Mouse (Mus musculus): ENCODE results near the gene Ptbp1. TPM values are rescaled to one million over a fixed set of nuclear protein-coding genes. Genes with fewer than 3 reads are reported as not detected.

The Ptbp1 gene
- polyA plus RNA-seq, 1 experiment from 2014 or later = 215 TPM

DNA sequence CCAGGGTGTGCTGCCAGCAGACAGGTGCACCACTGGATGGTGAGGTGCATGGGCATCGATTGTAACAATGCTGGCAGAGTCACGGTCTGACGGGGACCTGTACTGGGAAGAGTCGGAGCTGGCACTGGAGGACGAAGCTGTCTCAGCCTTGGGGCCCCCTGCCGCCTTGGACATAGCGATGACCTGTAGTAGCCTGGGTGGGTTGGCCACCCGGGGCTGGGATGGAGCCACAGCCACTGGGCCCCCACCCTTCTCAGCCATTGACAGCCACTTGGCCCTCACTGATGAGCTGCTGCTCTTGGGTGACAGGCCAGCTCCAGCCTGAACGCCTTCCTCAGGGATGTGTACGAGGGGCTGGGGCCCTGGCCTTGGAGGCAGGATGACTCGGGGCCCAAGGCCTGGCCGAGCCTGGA, 11.0 kb downstream of the Ptbp1 start:
- no peaks in the 10 kb centered on the region for H3K9me3 ChIP-seq (ENCODE audit: control insufficient read depth, low read length)
- DNase-seq (ENCODE audit: low spot score) = no peak
- no peak overlapping the region for H3K27ac ChIP-seq (ENCODE audit: low read depth, low read length)
- H3K27me3 ChIP-seq (ENCODE audit: control insufficient read depth, insufficient read depth, low read length) = no peaks in the 10 kb centered on the region
- ATAC-seq (ENCODE audit: insufficient read depth, low FRiP score, low TSS enrichment) = peak; percentile 32
- H3K4me2 ChIP-seq (ENCODE audit: low read depth) = no peak overlapping the region
- no peak overlapping the region for H3K4me3 ChIP-seq (ENCODE audit: low read depth, low read length)
- H3K4me1 ChIP-seq (ENCODE audit: control insufficient read depth, insufficient read depth, low read length) = no peaks in the 10 kb centered on the region
- peaks cover 57% of the 10 kb centered on the region for H3K36me3 ChIP-seq (ENCODE audit: control insufficient read depth, insufficient read depth, low read length)
- no peak overlapping the region for H3K9ac ChIP-seq (ENCODE audit: low read length)
- WGBS = 70% methylated on average over 10 of the region's 12 CpGs

DNA sequence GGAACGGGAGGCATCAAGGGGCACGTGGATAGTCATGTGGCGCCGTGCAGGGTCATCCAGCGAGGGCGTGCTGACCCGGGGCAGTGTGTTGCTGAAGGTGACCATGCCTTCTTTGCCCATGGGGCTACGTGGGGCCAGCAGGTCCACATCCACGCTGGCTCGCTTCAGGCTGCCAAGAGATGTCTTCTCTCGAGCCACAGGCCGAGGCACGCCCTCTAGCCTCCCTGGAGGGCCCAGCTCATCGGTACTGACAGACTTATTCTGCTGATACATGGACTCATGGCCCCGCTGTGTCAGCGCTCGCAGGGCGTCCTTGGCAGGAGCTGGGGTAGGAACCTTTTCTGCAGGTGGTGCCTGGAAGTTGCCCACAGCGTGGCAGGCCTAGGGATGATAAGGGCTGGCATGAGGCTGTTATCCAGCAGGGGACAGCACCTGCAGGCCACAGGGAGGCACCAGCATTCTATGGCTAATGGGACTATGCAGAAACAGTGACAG, 11.6 kb downstream of the Ptbp1 start:
- no peak overlapping the region for H3K9ac ChIP-seq (ENCODE audit: low read length)
- ATAC-seq (ENCODE audit: insufficient read depth, low FRiP score, low TSS enrichment) (no peak), DNase-seq (ENCODE audit: low spot score) (no peak)
- H3K36me3 ChIP-seq (ENCODE audit: control insufficient read depth, insufficient read depth, low read length) = peaks cover 50% of the 10 kb centered on the region
- H3K27me3 ChIP-seq (ENCODE audit: control insufficient read depth, insufficient read depth, low read length) = no peaks in the 10 kb centered on the region
- no peak overlapping the region for H3K27ac ChIP-seq (ENCODE audit: low read depth, low read length)
- no peaks in the 10 kb centered on the region for H3K9me3 ChIP-seq (ENCODE audit: control insufficient read depth, low read length)
- no peak overlapping the region for H3K4me2 ChIP-seq (ENCODE audit: low read depth)
- no peak overlapping the region for H3K4me3 ChIP-seq (ENCODE audit: low read depth, low read length)
- WGBS = 79% methylated on average over 19 of the region's 19 CpGs
- H3K4me1 ChIP-seq (ENCODE audit: control insufficient read depth, insufficient read depth, low read length) = no peaks in the 10 kb centered on the region

- no peaks in the 10 kb centered on the region for H3K4me1 ChIP-seq (ENCODE audit: control insufficient read depth, insufficient read depth, low read length)
- no peak for ATAC-seq (ENCODE audit: insufficient read depth, low FRiP score, low TSS enrichment)
- H3K9ac ChIP-seq (ENCODE audit: low read length) = no peak overlapping the region
- no peak for DNase-seq (ENCODE audit: low spot score)
- no peaks in the 10 kb centered on the region for H3K27me3 ChIP-seq (ENCODE audit: control insufficient read depth, insufficient read depth, low read length)
- 72% methylated on average over 11 of the region's 11 CpGs for WGBS
- no peaks in the 10 kb centered on the region for H3K9me3 ChIP-seq (ENCODE audit: control insufficient read depth, low read length)
- no peak overlapping the region for H3K4me2 ChIP-seq (ENCODE audit: low read depth)
- no peak overlapping the region for H3K27ac ChIP-seq (ENCODE audit: low read depth, low read length)
- H3K36me3 ChIP-seq (ENCODE audit: control insufficient read depth, insufficient read depth, low read length) = peaks cover 45% of the 10 kb centered on the region
- no peak overlapping the region for H3K4me3 ChIP-seq (ENCODE audit: low read depth, low read length)
Measured at GRCm38 (mm10) chr10:79866601-79867000, 12.4 kb downstream of the Ptbp1 start.

DNA sequence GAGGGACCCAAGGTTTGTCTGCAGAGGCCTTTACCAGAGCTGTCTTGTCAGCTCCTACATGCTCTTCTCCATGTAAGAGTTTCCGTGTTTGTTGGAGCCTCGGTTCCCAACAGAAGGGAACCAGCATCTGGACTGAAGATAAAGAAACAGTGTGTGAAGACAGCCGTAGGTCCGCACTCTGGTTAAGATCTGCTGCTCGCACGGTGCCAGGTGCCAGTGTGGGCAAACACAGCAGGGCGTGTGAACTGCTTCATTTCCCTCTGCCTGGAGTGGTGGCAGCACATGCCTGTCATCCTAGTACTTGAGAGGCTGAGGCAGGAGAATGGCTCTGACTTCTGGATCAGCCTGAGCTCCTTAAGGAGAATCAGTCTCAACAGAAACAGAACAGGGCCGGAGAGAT, 17.6 kb downstream of the Ptbp1 start:
- H3K27ac ChIP-seq (ENCODE audit: low read depth, low read length) = no peak overlapping the region
- H3K4me1 ChIP-seq (ENCODE audit: control insufficient read depth, insufficient read depth, low read length) = peaks cover 10% of the 10 kb centered on the region
- peaks cover 16% of the 10 kb centered on the region for H3K36me3 ChIP-seq (ENCODE audit: control insufficient read depth, insufficient read depth, low read length)
- no peak for ATAC-seq (ENCODE audit: insufficient read depth, low FRiP score, low TSS enrichment)
- H3K27me3 ChIP-seq (ENCODE audit: control insufficient read depth, insufficient read depth, low read length) = no peaks in the 10 kb centered on the region
- H3K4me2 ChIP-seq (ENCODE audit: low read depth) = no peak overlapping the region; the same call in 1 of the 2 replicates
- H3K9ac ChIP-seq (ENCODE audit: low read length) = no peak overlapping the region
- 87% methylated on average over 8 of the region's 8 CpGs for WGBS
- no peaks in the 10 kb centered on the region for H3K9me3 ChIP-seq (ENCODE audit: control insufficient read depth, low read length)
- DNase-seq (ENCODE audit: low spot score) = no peak
- H3K4me3 ChIP-seq (ENCODE audit: low read depth, low read length) = no peak overlapping the region

GRCm38 (mm10) chr10:79872862-79873261, 18.6 kb downstream of the Ptbp1 start:
- peak overlapping the region; percentile 70 for H3K4me3 ChIP-seq (ENCODE audit: low read depth, low read length)
- no peaks in the 10 kb centered on the region for H3K9me3 ChIP-seq (ENCODE audit: control insufficient read depth, low read length)
- H3K27ac ChIP-seq (ENCODE audit: low read depth, low read length) = no peak overlapping the region
- peaks cover 12% of the 10 kb centered on the region for H3K36me3 ChIP-seq (ENCODE audit: control insufficient read depth, insufficient read depth, low read length)
- no peaks in the 10 kb centered on the region for H3K27me3 ChIP-seq (ENCODE audit: control insufficient read depth, insufficient read depth, low read length)
- ATAC-seq (ENCODE audit: insufficient read depth, low FRiP score, low TSS enrichment) (no peak), DNase-seq (ENCODE audit: low spot score) (no peak)
- peaks cover 10% of the 10 kb centered on the region for H3K4me1 ChIP-seq (ENCODE audit: control insufficient read depth, insufficient read depth, low read length)
- peak overlapping the region; percentile 72 for H3K4me2 ChIP-seq (ENCODE audit: low read depth)
- 45% methylated on average over 3 of the region's 3 CpGs for WGBS
- H3K9ac ChIP-seq (ENCODE audit: low read length) = peak overlapping the region; percentile 98

DNA sequence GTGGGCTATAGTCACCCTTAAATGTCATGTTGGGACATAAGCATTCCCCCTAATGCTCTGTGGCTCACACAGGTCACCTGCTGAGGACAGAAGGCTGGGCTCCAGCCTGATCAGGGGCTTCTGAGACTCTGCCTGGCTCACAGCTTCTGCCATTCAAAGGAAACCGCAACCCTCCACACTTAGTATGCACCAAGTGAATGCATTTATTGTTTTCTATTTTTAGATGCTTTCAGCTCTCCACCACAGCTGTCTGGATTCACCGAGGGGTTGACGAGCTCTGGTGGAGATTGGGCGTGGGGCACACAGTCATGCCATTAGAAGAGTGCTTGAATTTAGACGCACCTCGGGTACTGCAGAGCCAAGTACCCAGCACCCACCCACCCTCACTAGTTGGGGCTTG, 19.1 kb downstream of the Ptbp1 start:
- peak overlapping the region; percentile 72 for H3K4me2 ChIP-seq (ENCODE audit: low read depth)
- no peak for ATAC-seq (ENCODE audit: insufficient read depth, low FRiP score, low TSS enrichment)
- peaks cover 12% of the 10 kb centered on the region for H3K36me3 ChIP-seq (ENCODE audit: control insufficient read depth, insufficient read depth, low read length)
- H3K4me3 ChIP-seq (ENCODE audit: low read depth, low read length) = peak overlapping the region; percentile 70
- peak overlapping the region; percentile 98 for H3K9ac ChIP-seq (ENCODE audit: low read length)
- WGBS = 8% methylated on average over 6 of the region's 6 CpGs
- no peak for DNase-seq (ENCODE audit: low spot score)
- H3K27me3 ChIP-seq (ENCODE audit: control insufficient read depth, insufficient read depth, low read length) = no peaks in the 10 kb centered on the region
- no peaks in the 10 kb centered on the region for H3K9me3 ChIP-seq (ENCODE audit: control insufficient read depth, low read length)
- peak overlapping the region; percentile 79 for H3K27ac ChIP-seq (ENCODE audit: low read depth, low read length)
- peaks cover 10% of the 10 kb centered on the region for H3K4me1 ChIP-seq (ENCODE audit: control insufficient read depth, insufficient read depth, low read length)

DNA sequence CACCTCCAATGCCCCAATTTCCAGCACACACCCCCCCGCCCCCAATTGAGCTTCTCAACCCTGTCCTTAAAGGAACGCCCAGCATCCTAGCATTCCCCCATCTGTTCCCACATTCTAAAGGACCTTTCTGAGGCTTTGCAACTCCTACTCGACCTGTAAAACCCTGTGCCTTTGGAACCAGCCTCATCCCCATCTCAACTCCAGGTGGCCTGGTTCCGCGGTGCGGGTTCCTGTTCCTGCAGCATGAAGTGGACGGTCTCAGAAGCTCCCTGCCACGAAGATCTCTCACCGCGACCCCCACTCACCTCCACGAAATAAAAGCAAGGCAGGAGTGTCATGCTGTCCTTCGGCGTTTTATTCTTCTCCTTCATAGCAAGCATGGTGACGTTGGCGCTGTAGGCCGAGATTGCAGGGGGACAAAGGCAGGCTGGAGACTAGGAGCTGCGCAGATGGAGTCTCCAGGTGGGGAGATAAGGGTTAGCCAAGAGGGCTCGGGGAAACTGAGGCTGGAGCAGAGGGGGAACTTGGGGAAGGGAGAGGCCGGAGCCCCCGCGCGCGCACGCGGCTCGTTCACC, 19.6 kb downstream of the Ptbp1 start:
- H3K36me3 ChIP-seq (ENCODE audit: control insufficient read depth, insufficient read depth, low read length) = peaks cover 12% of the 10 kb centered on the region
- DNase-seq (ENCODE audit: low spot score) = no peak
- peak overlapping the region; percentile 79 for H3K27ac ChIP-seq (ENCODE audit: low read depth, low read length)
- no peaks in the 10 kb centered on the region for H3K27me3 ChIP-seq (ENCODE audit: control insufficient read depth, insufficient read depth, low read length)
- peak overlapping the region; percentile 98 for H3K9ac ChIP-seq (ENCODE audit: low read length)
- H3K4me1 ChIP-seq (ENCODE audit: control insufficient read depth, insufficient read depth, low read length) = peaks cover 10% of the 10 kb centered on the region
- H3K9me3 ChIP-seq (ENCODE audit: control insufficient read depth, low read length) = no peaks in the 10 kb centered on the region
- peak; percentile 14 for ATAC-seq (ENCODE audit: insufficient read depth, low FRiP score, low TSS enrichment)
- peak overlapping the region; percentile 72 for H3K4me2 ChIP-seq (ENCODE audit: low read depth)
- peak overlapping the region; percentile 70 for H3K4me3 ChIP-seq (ENCODE audit: low read depth, low read length)
- WGBS = 2% methylated on average over 26 of the region's 26 CpGs

- peak within 1 kb of the TSS; percentile 72 for H3K4me2 ChIP-seq (ENCODE audit: low read depth)
- DNase-seq (ENCODE audit: low spot score) (peak; percentile 89), ATAC-seq (ENCODE audit: insufficient read depth, low FRiP score, low TSS enrichment) (peak; percentile 95)
- H3K4me3 ChIP-seq (ENCODE audit: low read depth, low read length) = peak within 1 kb of the TSS; percentile 70
- H3K27ac ChIP-seq (ENCODE audit: low read depth, low read length) = peak within 1 kb of the TSS; percentile 79
- peak within 1 kb of the TSS; percentile 98 for H3K9ac ChIP-seq (ENCODE audit: low read length)
- H3K9me3 ChIP-seq (ENCODE audit: control insufficient read depth, low read length) = no peaks in the 10 kb centered on the region
- whole genome bisulfite sequencing = 0% methylated on average over 43 of the region's 57 CpGs
- H3K4me1 ChIP-seq (ENCODE audit: control insufficient read depth, insufficient read depth, low read length) = peaks cover 10% of the 10 kb centered on the region
- H3K27me3 ChIP-seq (ENCODE audit: control insufficient read depth, insufficient read depth, low read length) = no peaks in the 10 kb centered on the region
- H3K36me3 ChIP-seq (ENCODE audit: control insufficient read depth, insufficient read depth, low read length) = peaks cover 9% of the 10 kb centered on the region
Measured at GRCm38 (mm10) chr10:79874290-79874862, 20.1 kb downstream of the Ptbp1 start, which contains the start of the genes Prtn3 and Plppr3. Gene Prtn3 (plus strand): TSS chr10:79874476. Gene Plppr3 (minus strand): TSS chr10:79874634.

DNA sequence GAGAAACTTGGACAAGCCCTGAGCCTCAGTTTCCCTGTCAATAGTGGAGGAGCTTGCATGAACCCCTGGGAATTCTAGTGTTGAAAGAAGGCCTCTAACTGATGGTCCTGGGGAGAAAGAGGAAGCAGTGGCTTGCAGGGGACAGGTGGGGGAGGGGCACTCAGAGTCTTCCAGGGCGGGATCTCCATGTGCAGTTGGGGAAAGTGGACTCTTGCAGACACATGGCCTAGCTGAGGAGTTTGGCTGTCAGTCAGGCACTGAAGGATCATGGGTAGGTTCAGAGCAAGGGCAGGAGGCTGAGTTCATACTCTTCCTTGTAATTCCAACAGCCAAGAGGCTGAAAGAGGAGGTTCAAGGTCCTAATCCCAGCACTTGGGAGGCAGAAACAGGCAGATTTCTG, 22.9 kb downstream of the Ptbp1 start:
- Histone ChIP-seq H3K36me3 (ENCODE audit: control insufficient read depth, insufficient read depth, low read length) (no peaks in the 10 kb centered on the region), H3K4me1 (ENCODE audit: control insufficient read depth, insufficient read depth, low read length) (peaks cover 12% of the 10 kb centered on the region), H3K4me3 (ENCODE audit: low read depth, low read length) (no peak overlapping the region), H3K9ac (ENCODE audit: low read length) (no peak overlapping the region), H3K4me2 (ENCODE audit: low read depth) (no peak overlapping the region), H3K27ac (ENCODE audit: low read depth, low read length) (no peak overlapping the region), H3K27me3 (ENCODE audit: control insufficient read depth, insufficient read depth, low read length) (peaks cover 2% of the 10 kb centered on the region; the same call in 1 of the 2 replicates), H3K9me3 (ENCODE audit: control insufficient read depth, low read length) (no peaks in the 10 kb centered on the region)
- 53% methylated on average over 1 of the region's 1 CpGs for WGBS
- ATAC-seq (ENCODE audit: insufficient read depth, low FRiP score, low TSS enrichment) = no peak
- DNase-seq (ENCODE audit: low spot score) = no peak
